Mouse (Mus musculus): ENCODE data around the gene Nfil3.

Nfil3 gene

GRCm38 (mm10) chr13:52981441-52982281 lies 788 bp upstream of the Nfil3 start:
- DNase-seq, result peak; percentile 22

- peak; percentile 75 for DNase-seq
These were observed 492 bp downstream of the Nfil3 start for GRCm38 (mm10) chr13:52980211-52980950.

DNA sequence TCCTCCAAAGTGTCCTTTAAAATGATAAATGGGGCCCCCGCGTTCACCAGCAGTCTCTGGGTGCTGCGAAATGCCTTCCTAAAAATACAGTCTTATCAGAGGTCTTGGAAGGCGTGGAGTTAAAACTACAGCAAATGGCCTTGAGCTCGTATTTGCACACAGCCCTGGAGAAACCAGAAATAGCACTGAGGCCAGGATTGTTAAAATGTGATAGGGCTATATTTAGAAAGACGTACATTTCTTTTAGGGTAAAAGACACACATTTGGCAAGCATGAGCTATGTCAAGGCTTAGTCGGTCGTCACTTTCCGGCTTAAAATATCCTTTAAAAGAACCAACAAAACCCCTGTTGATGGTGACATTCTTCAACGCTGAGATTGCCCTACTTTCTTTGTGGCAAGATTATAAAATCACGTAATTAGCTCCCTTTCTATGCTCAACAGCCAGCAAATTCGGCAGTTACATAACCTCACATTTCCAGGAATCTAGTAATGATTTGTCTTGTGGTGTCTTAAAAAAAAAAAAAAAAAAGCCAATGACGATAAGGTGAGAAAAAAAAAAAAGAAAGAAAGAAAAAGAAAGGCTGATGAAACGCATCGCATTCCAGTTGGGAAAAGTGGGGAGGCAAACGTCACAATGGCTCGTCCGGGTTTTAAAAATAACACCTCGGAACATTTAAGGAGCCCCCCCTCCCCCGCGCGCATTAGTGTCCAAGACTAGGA lies 1.4 kb downstream of the Nfil3 start:
- DNase-seq, result peak; percentile 16

DNA sequence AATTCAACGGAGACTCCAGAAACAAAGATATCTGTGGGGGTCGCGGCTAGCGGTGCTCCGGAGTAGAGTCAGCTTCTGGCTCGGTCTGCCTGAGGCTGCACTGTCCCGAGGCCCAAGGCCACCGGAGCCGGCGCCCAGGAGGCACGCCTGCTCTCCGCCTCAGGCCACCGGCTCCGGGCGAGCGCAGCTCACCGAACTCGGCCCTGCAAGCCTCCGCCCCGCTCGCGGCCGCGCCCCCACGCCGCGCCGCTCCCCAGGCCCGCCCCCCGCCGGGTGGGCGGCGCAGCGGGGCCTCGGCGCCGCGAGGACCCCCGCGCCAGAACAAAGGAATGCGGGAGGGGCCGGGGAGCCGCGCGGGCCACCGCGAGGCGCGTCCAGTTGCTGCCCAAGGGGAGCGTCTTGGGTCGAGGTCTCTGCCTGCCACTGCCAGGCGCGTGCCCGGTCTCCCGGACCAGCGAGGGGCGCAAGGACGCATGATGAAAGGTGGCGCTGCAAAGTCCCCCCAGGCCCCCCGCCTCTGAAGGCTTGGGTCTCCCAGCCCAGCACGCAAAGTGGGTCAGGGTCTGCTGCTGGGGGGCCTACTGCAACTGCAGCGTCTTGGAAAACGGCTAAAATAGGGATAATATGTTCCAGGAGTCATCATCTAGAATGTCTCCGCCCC lies 2.4 kb downstream of the Nfil3 start:
- peak; percentile 33 for DNase-seq

GRCm38 (mm10) chr13:52977757-52978156 lies 3.1 kb downstream of the Nfil3 start:
- no peak for DNase-seq

GRCm38 (mm10) chr13:52977221-52977609 lies 3.7 kb downstream of the Nfil3 start:
- no peak for DNase-seq

GRCm38 (mm10) chr13:52976510-52977220 lies 4.2 kb downstream of the Nfil3 start:
- DNase-seq, result no peak

- no peak for DNase-seq
These were observed 4.8 kb downstream of the Nfil3 start for GRCm38 (mm10) chr13:52976130-52976509.

- no peak for DNase-seq
These were observed 6.2 kb downstream of the Nfil3 start for GRCm38 (mm10) chr13:52974676-52975075.

- DNase-seq, result no peak
These were observed 7.4 kb downstream of the Nfil3 start for GRCm38 (mm10) chr13:52973427-52973826.

DNA sequence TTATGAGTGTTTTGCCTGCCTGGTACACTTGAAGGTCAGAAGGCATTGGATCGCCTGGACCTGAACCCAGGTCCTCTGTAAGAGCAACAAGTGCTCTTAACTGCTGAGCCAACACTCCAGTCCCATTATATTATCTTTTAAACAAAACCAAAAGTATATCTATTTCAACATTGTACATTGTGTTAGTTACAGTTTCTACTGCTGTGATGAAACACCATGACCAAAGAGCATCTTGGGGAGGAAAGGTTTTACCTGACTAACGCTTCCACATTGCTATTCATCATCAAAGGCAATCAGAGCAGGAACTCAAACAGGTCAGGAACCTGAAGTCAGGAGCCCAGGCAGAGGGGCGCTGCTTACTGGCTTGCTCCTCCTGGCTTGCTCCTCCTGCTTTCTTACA lies 8.2 kb downstream of the Nfil3 start:
- no peak for DNase-seq

- DNase-seq, result no peak
These were observed 10.0 kb downstream of the Nfil3 start for GRCm38 (mm10) chr13:52970876-52971275.

DNA sequence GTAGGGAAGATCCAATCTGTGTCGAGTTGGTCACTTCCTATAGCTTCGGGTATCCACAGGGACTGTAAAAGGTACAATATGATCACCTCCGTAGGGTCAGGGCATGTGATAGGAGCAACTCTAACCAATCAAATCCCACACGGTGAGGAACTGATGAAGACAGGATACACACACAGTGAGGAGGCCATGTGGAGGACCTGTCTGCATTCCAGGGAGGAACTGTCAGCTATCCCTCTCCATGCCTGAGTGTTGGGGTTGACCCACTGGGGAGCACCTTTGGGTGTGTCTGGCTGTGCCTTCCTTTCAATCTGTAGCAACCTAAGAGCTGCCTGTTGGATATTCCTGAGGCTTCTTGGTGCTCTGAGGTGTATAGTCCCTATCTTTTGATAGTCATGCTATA lies 18.0 kb downstream of the Nfil3 start:
- no peak for DNase-seq

DNA sequence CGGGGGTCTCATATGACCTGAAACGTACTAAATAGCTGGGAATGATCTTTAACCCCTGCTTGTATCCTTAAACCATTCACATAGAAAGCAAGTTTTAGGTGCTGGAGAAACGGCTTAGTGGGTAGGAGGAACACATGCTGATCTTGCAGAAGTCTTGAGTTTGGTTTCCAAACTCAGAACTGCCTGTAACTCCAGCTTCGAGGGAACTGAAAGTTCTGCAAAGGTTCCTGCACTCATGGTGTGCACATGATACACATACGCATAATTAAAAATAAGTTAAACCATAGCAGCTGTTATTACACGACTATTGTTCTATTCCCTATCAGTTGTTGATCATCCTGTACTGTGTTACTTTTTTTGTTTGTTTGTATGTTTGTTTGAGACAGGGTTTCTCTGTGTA lies 18.5 kb downstream of the Nfil3 start:
- no peak for DNase-seq

GRCm38 (mm10) chr13:52953779-52954553 lies 26.9 kb downstream of the Nfil3 start:
- no peak for DNase-seq

- no peak for DNase-seq
These were observed 31.7 kb downstream of the Nfil3 start for GRCm38 (mm10) chr13:52949211-52949610.

- no peak for DNase-seq
These were observed 33.3 kb downstream of the Nfil3 start for GRCm38 (mm10) chr13:52947545-52947944.

DNA sequence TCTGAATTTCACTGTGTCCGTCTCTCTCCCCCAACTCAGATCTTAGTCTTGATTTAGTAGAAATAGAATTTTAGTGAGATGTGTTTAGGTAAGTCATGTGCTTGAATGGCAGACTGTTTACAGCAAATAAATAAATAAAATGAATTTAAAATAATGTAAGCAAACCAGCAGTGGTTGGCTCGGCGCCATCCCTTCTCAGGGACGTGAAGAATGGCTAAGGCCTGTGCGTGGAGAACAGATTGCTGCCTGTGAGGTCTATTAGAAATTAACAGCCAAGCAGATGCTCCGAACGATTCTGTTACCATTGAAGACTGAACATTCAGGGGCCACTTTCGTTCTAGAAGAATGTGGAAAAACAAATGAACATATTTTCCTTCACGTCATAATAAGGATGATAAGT lies 35.1 kb downstream of the Nfil3 start:
- no peak for DNase-seq

GRCm38 (mm10) chr13:52944116-52944515 lies 36.8 kb downstream of the Nfil3 start:
- no peak for DNase-seq

DNA sequence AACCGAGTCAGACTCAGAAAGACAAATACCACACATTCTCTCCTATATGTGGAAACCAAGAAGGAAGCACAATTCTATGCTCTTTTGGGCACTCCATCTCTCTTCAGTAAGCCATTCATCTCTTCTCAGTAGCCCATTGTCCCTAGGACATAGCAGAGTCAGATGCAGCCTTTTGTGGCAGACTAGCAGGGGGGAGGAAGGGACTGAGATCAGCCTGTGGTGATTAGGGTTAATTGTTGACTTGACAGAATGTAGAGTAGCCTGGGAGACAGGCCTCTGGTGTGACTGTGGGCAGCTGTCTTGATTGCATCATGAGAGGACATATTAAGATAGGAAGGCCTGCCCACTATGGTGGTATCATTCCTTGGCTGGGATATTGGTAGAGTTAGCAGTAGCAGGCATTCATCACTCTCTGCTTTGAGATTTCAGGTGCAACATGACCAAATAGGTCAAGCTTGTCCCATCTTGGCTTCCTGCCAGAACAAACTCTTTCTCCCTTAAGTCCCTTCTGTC lies 37.9 kb downstream of the Nfil3 start:
- no peak for DNase-seq

GRCm38 (mm10) chr13:52940956-52941355 lies 39.9 kb downstream of the Nfil3 start:
- DNase-seq, result no peak

Data from right cerebral cortex, postnatal 14 days (tissue).